Mouse (Mus musculus): ENCODE data around the gene Ccdc88c. TPM values are rescaled to one million over a fixed set of nuclear protein-coding genes. Genes with fewer than 3 reads are reported as not detected.

Gene Ccdc88c
- polyA plus RNA-seq, 1 experiment from 2014 or later, result 22.6 TPM

- Histone ChIP-seq H3K4me3 (no peak overlapping the region), H3K27ac (no peak overlapping the region), H3K4me1 (peaks cover 11% of the 10 kb centered on the region), H3K27me3 (ENCODE audit: poor library complexity, severe bottlenecking) (no peaks in the 10 kb centered on the region), H3K36me3 (replicated peaks) (no peaks in the 10 kb centered on the region), H3K9me3 (peaks cover 5% of the 10 kb centered on the region; the same call in 1 of the 2 replicates)
- no peak for DNase-seq (ENCODE audit: extremely low spot score, low spot score)
- WGBS, result 87% methylated on average over 2 of the region's 2 CpGs
Measured at GRCm38 (mm10) chr12:100871841-100872240, 157.0 kb downstream of the Ccdc88c start.

- Histone ChIP-seq H3K4me1 (peaks cover 11% of the 10 kb centered on the region), H3K4me3 (no peak overlapping the region), H3K9me3 (peaks cover 5% of the 10 kb centered on the region; the same call in 1 of the 2 replicates), H3K36me3 (replicated peaks) (no peaks in the 10 kb centered on the region), H3K27ac (no peak overlapping the region), H3K27me3 (ENCODE audit: poor library complexity, severe bottlenecking) (no peaks in the 10 kb centered on the region)
- 91% methylated on average over 6 of the region's 6 CpGs for WGBS
- DNase-seq (ENCODE audit: extremely low spot score, low spot score), result no peak
Measured at GRCm38 (mm10) chr12:100871234-100871633, 157.6 kb downstream of the Ccdc88c start.

GRCm38 (mm10) chr12:100868049-100868622 is 160.7 kb downstream of the Ccdc88c start:
- no peak for DNase-seq (ENCODE audit: extremely low spot score, low spot score)
- Histone ChIP-seq H3K4me1 (peaks cover 11% of the 10 kb centered on the region), H3K4me3 (no peak overlapping the region), H3K27ac (no peak overlapping the region), H3K9me3 (peaks cover 5% of the 10 kb centered on the region; the same call in 1 of the 2 replicates), H3K27me3 (ENCODE audit: poor library complexity, severe bottlenecking) (no peaks in the 10 kb centered on the region), H3K36me3 (replicated peaks) (no peaks in the 10 kb centered on the region)
- 67% methylated on average over 4 of the region's 4 CpGs for WGBS

GRCm38 (mm10) chr12:100867097-100867496 is 161.8 kb downstream of the Ccdc88c start:
- Histone ChIP-seq H3K9me3 (peaks cover 5% of the 10 kb centered on the region; the same call in 1 of the 2 replicates), H3K36me3 (replicated peaks) (no peaks in the 10 kb centered on the region), H3K27ac (no peak overlapping the region), H3K4me3 (no peak overlapping the region), H3K27me3 (ENCODE audit: poor library complexity, severe bottlenecking) (no peaks in the 10 kb centered on the region), H3K4me1 (peaks cover 11% of the 10 kb centered on the region)
- WGBS, result 92% methylated on average over 8 of the region's 8 CpGs
- no peak for DNase-seq (ENCODE audit: extremely low spot score, low spot score)

GRCm38 (mm10) chr12:100865509-100866078 is 163.3 kb downstream of the Ccdc88c start:
- H3K27ac ChIP-seq, result no peak overlapping the region
- WGBS, result 88% methylated on average over 11 of the region's 11 CpGs
- peaks cover 11% of the 10 kb centered on the region for H3K4me1 ChIP-seq
- H3K36me3 ChIP-seq (replicated peaks), result no peaks in the 10 kb centered on the region
- DNase-seq (ENCODE audit: extremely low spot score, low spot score), result no peak
- no peak overlapping the region for H3K4me3 ChIP-seq
- H3K27me3 ChIP-seq (ENCODE audit: poor library complexity, severe bottlenecking), result no peaks in the 10 kb centered on the region
- peaks cover 5% of the 10 kb centered on the region; the same call in 1 of the 2 replicates for H3K9me3 ChIP-seq

GRCm38 (mm10) chr12:100865072-100865471 is 163.8 kb downstream of the Ccdc88c start:
- no peaks in the 10 kb centered on the region for H3K36me3 ChIP-seq (replicated peaks)
- DNase-seq (ENCODE audit: extremely low spot score, low spot score), result no peak
- H3K4me3 ChIP-seq, result no peak overlapping the region
- H3K4me1 ChIP-seq, result peaks cover 11% of the 10 kb centered on the region
- no peaks in the 10 kb centered on the region for H3K27me3 ChIP-seq (ENCODE audit: poor library complexity, severe bottlenecking)
- no peak overlapping the region for H3K27ac ChIP-seq
- H3K9me3 ChIP-seq, result peaks cover 5% of the 10 kb centered on the region; the same call in 1 of the 2 replicates

- WGBS, result 96% methylated on average over 3 of the region's 3 CpGs
- Histone ChIP-seq H3K4me1 (peaks cover 3% of the 10 kb centered on the region; the same call in 1 of the 2 replicates), H3K9me3 (no peaks in the 10 kb centered on the region), H3K36me3 (replicated peaks) (no peaks in the 10 kb centered on the region), H3K4me3 (no peak overlapping the region), H3K27ac (no peak overlapping the region), H3K27me3 (ENCODE audit: poor library complexity, severe bottlenecking) (no peaks in the 10 kb centered on the region)
- DNase-seq (ENCODE audit: extremely low spot score, low spot score), result no peak
Measured at GRCm38 (mm10) chr12:100862856-100863446, 165.9 kb downstream of the Ccdc88c start.

GRCm38 (mm10) chr12:100862272-100862671 is 166.6 kb downstream of the Ccdc88c start:
- Histone ChIP-seq H3K4me3 (no peak overlapping the region), H3K4me1 (no peaks in the 10 kb centered on the region), H3K27me3 (ENCODE audit: poor library complexity, severe bottlenecking) (no peaks in the 10 kb centered on the region), H3K9me3 (no peaks in the 10 kb centered on the region), H3K36me3 (replicated peaks) (no peaks in the 10 kb centered on the region), H3K27ac (no peak overlapping the region)
- WGBS, result 85% methylated on average over 3 of the region's 3 CpGs
- DNase-seq (ENCODE audit: extremely low spot score, low spot score), result no peak

MicroRNAs encoded within 50 kb of the gene (microRNA counts, 519-probe panel; counts per million panel counts)
- 341 counts per million, percentile 65 among the panel's probes with 10 or more counts for microRNA mmu-miR-1190

Small RNA genes lying within 50 kb of the gene (microRNA-seq; reads per million reads assigned to microRNA genes)
- not detected for gene Mir1190

Other genes starting within 250 kb of the Ccdc88c start
- 0.14 and 0.16 TPM in 2 replicates for gene Dglucy, start 250.0 kb downstream of the Ccdc88c start, polyA plus RNA-seq (2016; fragmentation: Nextera tagmentation; extraction: Ambion mirVana)
- 0.30 and 0.36 TPM in 2 replicates for gene Gpr68, start 120.9 kb downstream of the Ccdc88c start, polyA plus RNA-seq (2016; fragmentation: Nextera tagmentation; extraction: Ambion mirVana)
- gene Ppp4r3a, start 54.6 kb upstream of the Ccdc88c start, polyA plus RNA-seq (2016; fragmentation: Nextera tagmentation; extraction: Ambion mirVana), result 51.0 and 52.2 TPM in 2 replicates